In the genomic region with DNA sequence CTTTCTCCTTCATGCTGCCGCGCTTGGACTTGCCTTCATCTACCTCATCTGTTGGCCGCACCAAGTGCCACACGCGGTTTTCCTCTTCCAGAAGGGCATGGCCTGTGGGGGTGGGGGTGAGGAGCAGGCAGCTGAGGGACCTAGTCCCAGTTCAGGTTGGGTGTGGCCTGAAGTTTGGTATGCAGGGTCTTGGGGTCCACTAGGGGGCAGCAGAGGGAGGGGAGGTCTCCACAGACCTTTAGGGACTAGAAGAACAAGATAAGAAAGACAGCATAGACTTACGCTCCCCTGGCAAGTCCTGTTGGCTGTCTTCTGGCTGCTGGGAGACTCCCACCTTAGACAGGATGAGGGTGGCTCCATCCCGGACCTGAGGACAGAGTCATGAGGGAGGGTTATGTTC, we compare ENCODE assay signal across 7 mouse cellular contexts. TPM values are rescaled to one million over a fixed set of nuclear protein-coding genes. Genes with fewer than 3 reads are reported as not detected.
DNase-seq lines count a peak whose midpoint lies in the region; ATAC-seq and TF ChIP-seq lines count a peak whose summit lies in the region.

No protein-coding gene starts in this region.

- peaks cover 98% of the 10 kb centered on the region for H3K36me3 ChIP-seq in forebrain, embryonic 13.5 days (ENCODE audit: poor library complexity, severe bottlenecking)
- H3K36me3 ChIP-seq in lung, embryonic 16.5 days (ENCODE audit: control insufficient read depth, insufficient read depth, low read length) = peaks cover 59% of the 10 kb centered on the region
- H3K36me3 ChIP-seq in spleen, adult 2 months (ENCODE audit: control insufficient read depth, insufficient read depth, low read length) = peaks cover 2% of the 10 kb centered on the region; the same call in 1 of the 2 replicates

- no peaks in the 10 kb centered on the region for H3K27me3 ChIP-seq in forebrain, embryonic 13.5 days
- no peaks in the 10 kb centered on the region for H3K27me3 ChIP-seq in lung, embryonic 16.5 days (ENCODE audit: control insufficient read depth, insufficient read depth, low read depth, low read length)
- no peaks in the 10 kb centered on the region for H3K27me3 ChIP-seq in spleen, adult 2 months (ENCODE audit: control insufficient read depth, insufficient read depth, low read length)

- TF ChIP-seq CTCF in spleen, adult 2 months (IDR thresholded peaks at IDR 0.05; ENCODE audit: extremely low read depth, insufficient read depth, insufficient read length, insufficient replicate concordance) = peak; percentile 68; the same call in 1 of the 2 replicates

- peak; percentile 83 for ATAC-seq in CD4-positive, CD25-positive, alpha-beta regulatory T cell, adult 4 months
- peak; percentile 27; the same call in 1 of the 2 replicates for ATAC-seq in forebrain, embryonic 13.5 days
- peak; percentile 68 for ATAC-seq in inflammation-experienced regulatory T-cells, adult 6 months
- ATAC-seq in lung, embryonic 16.5 days (ENCODE audit: low read depth) = peak; percentile 29; the same call in 1 of the 2 replicates

- H3K27ac ChIP-seq in forebrain, embryonic 13.5 days = no peak overlapping the region
- no peak overlapping the region for H3K27ac ChIP-seq in lung, embryonic 16.5 days (ENCODE audit: low read length)
- H3K27ac ChIP-seq in spleen, adult 2 months (ENCODE audit: insufficient read depth, low read length) = no peak overlapping the region

- H3K4me3 ChIP-seq in forebrain, embryonic 13.5 days = no peak overlapping the region
- H3K4me3 ChIP-seq in lung, embryonic 16.5 days (ENCODE audit: low read length) = no peak overlapping the region
- H3K4me3 ChIP-seq in spleen, adult 2 months (ENCODE audit: extremely low read depth, insufficient read depth, insufficient read length) = no peak overlapping the region

- no peaks in the 10 kb centered on the region for H3K4me1 ChIP-seq in forebrain, embryonic 13.5 days
- peaks cover 5% of the 10 kb centered on the region; the same call in 1 of the 2 replicates for H3K4me1 ChIP-seq in lung, embryonic 16.5 days (replicated peaks; ENCODE audit: control insufficient read depth, insufficient read depth, low read length)
- H3K4me1 ChIP-seq in spleen, adult 2 months (ENCODE audit: control insufficient read depth, insufficient read depth, insufficient read length) = no peaks in the 10 kb centered on the region

- H3K9me3 ChIP-seq in forebrain, embryonic 13.5 days (replicated peaks) = no peaks in the 10 kb centered on the region
- no peaks in the 10 kb centered on the region for H3K9me3 ChIP-seq in lung, embryonic 16.5 days (ENCODE audit: control insufficient read depth, low read length)

- TF ChIP-seq POLR2A in spleen, adult 2 months (IDR thresholded peaks at IDR 0.05; ENCODE audit: low read depth, low read length) = no peak

- DNase-seq in 416B (ENCODE audit: low read depth) = peak; percentile 91
- DNase-seq in c-Kit-positive CD71-negative TER-119-negative erythroid progenitor cells, embryonic 14.5 days (ENCODE audit: low read depth) = peak; percentile 82
- DNase-seq in spleen, adult 2 months (ENCODE audit: low read depth in 1 of 2, low spot score in 2 of 2) = peak; percentile 69 to 78

- no peak overlapping the region for H3K9ac ChIP-seq in forebrain, embryonic 13.5 days
- H3K9ac ChIP-seq in lung, embryonic 16.5 days (ENCODE audit: low read length) = no peak overlapping the region

- H3K4me2 ChIP-seq in forebrain, embryonic 13.5 days = no peak overlapping the region
- no peak overlapping the region for H3K4me2 ChIP-seq in lung, embryonic 16.5 days (ENCODE audit: low read depth, low read length)

- WGBS in forebrain, embryonic 13.5 days = 65% methylated on average over 7 of the region's 7 CpGs
- WGBS in lung, embryonic 16.5 days = 59% methylated on average over 7 of the region's 7 CpGs
- WGBS in spleen, adult 2 months = 64% methylated on average over 7 of the region's 7 CpGs

RNA-seq across cellular contexts. Expression of gene Mapk11, which starts 8.5 kb away (rescaled TPM):
- polyA plus RNA-seq in CD4-positive, CD25-positive, alpha-beta regulatory T cell, adult 4 months (2017; shearing (Covaris generic)) = 10 to 100 TPM; 21.7 to 39.5 TPM
- 43.0 and 45.5 TPM in 2 replicates for polyA plus RNA-seq in forebrain, embryonic 13.5 days (2015; fragmentation: Nextera tagmentation; extraction: Ambion mirVana)
- polyA plus RNA-seq in inflammation-experienced regulatory T-cells, adult 6 months (2017; shearing (Covaris generic)) = 10 to 100 TPM in 2 of 3 experiments, 1 to 10 TPM in 1; 8.2 to 23.6 (median 21.4) TPM
- 9.6 and 10.3 TPM in 2 replicates for polyA plus RNA-seq in lung, embryonic 16.5 days (2015; fragmentation: Nextera tagmentation; extraction: Ambion mirVana)
- polyA plus RNA-seq in spleen, adult 2 months (2012; rRNA removed) = 29.0 and 35.1 TPM in 2 replicates

RNA-seq across cellular contexts. Expression of gene Mapk12, which starts 17.5 kb away (rescaled TPM):
- polyA plus RNA-seq in CD4-positive, CD25-positive, alpha-beta regulatory T cell, adult 4 months (2017; shearing (Covaris generic)) = 1 to 10 TPM; 5.2 to 5.6 TPM
- 9.1 and 11.7 TPM in 2 replicates for polyA plus RNA-seq in forebrain, embryonic 13.5 days (2015; fragmentation: Nextera tagmentation; extraction: Ambion mirVana)
- polyA plus RNA-seq in inflammation-experienced regulatory T-cells, adult 6 months (2017; shearing (Covaris generic)) = 1 to 10 TPM in 2 of 3 experiments, under 1 TPM in 1; 0.50 to 3.6 (median 2.8) TPM
- 12.2 and 13.9 TPM in 2 replicates for polyA plus RNA-seq in lung, embryonic 16.5 days (2015; fragmentation: Nextera tagmentation; extraction: Ambion mirVana)
- polyA plus RNA-seq in spleen, adult 2 months (2012; rRNA removed) = 3.7 and 3.9 TPM in 2 replicates

RNA-seq across cellular contexts. Expression of gene Plxnb2, which starts 22.6 kb away (rescaled TPM):
- 1 to 10 TPM in 1 of 2 experiments, under 1 TPM in 1; 0.85 to 2.8 TPM for polyA plus RNA-seq in CD4-positive, CD25-positive, alpha-beta regulatory T cell, adult 4 months (2017; shearing (Covaris generic))
- polyA plus RNA-seq in forebrain, embryonic 13.5 days (2015; fragmentation: Nextera tagmentation; extraction: Ambion mirVana) = 101 and 130 TPM in 2 replicates
- 1 to 10 TPM; 1.0 to 3.7 (median 1.7) TPM for polyA plus RNA-seq in inflammation-experienced regulatory T-cells, adult 6 months (2017; shearing (Covaris generic))
- 134 and 139 TPM in 2 replicates for polyA plus RNA-seq in lung, embryonic 16.5 days (2015; fragmentation: Nextera tagmentation; extraction: Ambion mirVana)
- polyA plus RNA-seq in spleen, adult 2 months (2012; rRNA removed) = 89.4 and 96.8 TPM in 2 replicates

RNA-seq across cellular contexts. Expression of gene Hdac10, which starts 29.5 kb away (rescaled TPM):
- 10 to 100 TPM; 34.9 to 63.5 TPM for polyA plus RNA-seq in CD4-positive, CD25-positive, alpha-beta regulatory T cell, adult 4 months (2017; shearing (Covaris generic))
- polyA plus RNA-seq in forebrain, embryonic 13.5 days (2015; fragmentation: Nextera tagmentation; extraction: Ambion mirVana) = 22.3 and 25.4 TPM in 2 replicates
- polyA plus RNA-seq in inflammation-experienced regulatory T-cells, adult 6 months (2017; shearing (Covaris generic)) = 10 to 100 TPM in 2 of 3 experiments, 1 to 10 TPM in 1; 8.6 to 29.8 (median 25.6) TPM
- 22.0 and 23.4 TPM in 2 replicates for polyA plus RNA-seq in lung, embryonic 16.5 days (2015; fragmentation: Nextera tagmentation; extraction: Ambion mirVana)
- polyA plus RNA-seq in spleen, adult 2 months (2012; rRNA removed) = 76.2 and 86.8 TPM in 2 replicates

RNA-seq across cellular contexts. Expression of gene Tubgcp6, which starts 35.0 kb away (rescaled TPM):
- polyA plus RNA-seq in CD4-positive, CD25-positive, alpha-beta regulatory T cell, adult 4 months (2017; shearing (Covaris generic)) = 10 to 100 TPM; 16.0 to 17.5 TPM
- 16.8 and 19.8 TPM in 2 replicates for polyA plus RNA-seq in forebrain, embryonic 13.5 days (2015; fragmentation: Nextera tagmentation; extraction: Ambion mirVana)
- 10 to 100 TPM; 12.2 to 17.7 (median 17.1) TPM for polyA plus RNA-seq in inflammation-experienced regulatory T-cells, adult 6 months (2017; shearing (Covaris generic))
- 15.5 and 15.7 TPM in 2 replicates for polyA plus RNA-seq in lung, embryonic 16.5 days (2015; fragmentation: Nextera tagmentation; extraction: Ambion mirVana)
- 38.4 and 45.1 TPM in 2 replicates for polyA plus RNA-seq in spleen, adult 2 months (2012; rRNA removed)

Comparison
In these comparisons a context has a peak if more than half of its experiments do, and no peak if none do; other contexts are left out.
1. ATAC-seq: peak in every context shown above with its lines; median percentile 83 in CD4-positive, CD25-positive, alpha-beta regulatory T cell, adult 4 months; 68 in inflammation-experienced regulatory T-cells, adult 6 months; 29 in lung, embryonic 16.5 days; 27 in forebrain, embryonic 13.5 days.
2. RNA of gene Plxnb2, which starts 22.6 kb away (polyA plus RNA-seq): 134 to 139 TPM in lung, embryonic 16.5 days, 101 to 130 TPM in forebrain, embryonic 13.5 days and 89.4 to 96.8 TPM in spleen, adult 2 months; 0.85 to 2.8 TPM in CD4-positive, CD25-positive, alpha-beta regulatory T cell, adult 4 months and 1.0 to 3.7 TPM in inflammation-experienced regulatory T-cells, adult 6 months; every median in the first group is over 10 times any median in the second.
3. Peak in every context shown above with its lines, with median percentiles within 50 percentile points of each other: DNase-seq.